Mouse (Mus musculus) layer of hippocampus, postnatal 10 days (tissue): ENCODE data around the gene Ppm1h. TPM values are rescaled to one million over a fixed set of nuclear protein-coding genes. Genes with fewer than 3 reads are reported as not detected.
"Not testable (repeated sequence)": the region's sequence is repeated elsewhere in the genome, so short reads cannot be mapped to it uniquely, and the experiment has no call there.

Source experiments
- DNase-seq, 2 experiments: peaks; one replicate each; pipeline ENCODE4 v3.0.0; 2021; ENCODE audit warnings: low spot score in 2 of 2
- total RNA-seq, 2 experiments: library from RNA; stranded (reverse); gene quantifications; 2 replicates each; pipeline ENCODE4 v1.2.3; 2021

The Ppm1h gene
- total RNA-seq, 2 experiments from 2014 or later = 74.1 to 75.4 TPM

GRCm38 (mm10) chr10:122964241-122964636 lies 285.7 kb downstream of the Ppm1h start:
- DNase-seq = no peak

- not testable (repeated sequence) for DNase-seq
Observed at GRCm38 (mm10) chr10:122965650-122966049, 287.1 kb downstream of the Ppm1h start.

DNA sequence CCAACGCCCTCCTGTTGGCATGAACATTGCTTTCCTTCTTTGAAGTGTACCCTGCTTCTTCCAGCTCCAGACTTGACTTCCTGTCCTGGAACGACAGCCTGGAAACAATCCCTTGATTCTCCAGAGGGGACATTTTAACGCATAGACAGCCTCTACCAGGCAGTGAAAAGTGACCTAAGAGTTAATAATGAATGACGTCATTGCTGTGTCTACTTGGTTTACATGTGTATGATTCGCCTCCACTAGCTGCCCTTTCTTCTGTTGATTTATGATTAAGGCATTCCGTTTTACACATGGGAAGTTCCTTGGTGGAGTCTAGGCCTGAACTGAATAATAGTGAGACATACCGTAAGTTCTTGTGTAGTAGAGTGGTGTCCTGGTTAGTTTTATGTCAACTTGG lies 287.9 kb downstream of the Ppm1h start:
- no peak for DNase-seq

DNA sequence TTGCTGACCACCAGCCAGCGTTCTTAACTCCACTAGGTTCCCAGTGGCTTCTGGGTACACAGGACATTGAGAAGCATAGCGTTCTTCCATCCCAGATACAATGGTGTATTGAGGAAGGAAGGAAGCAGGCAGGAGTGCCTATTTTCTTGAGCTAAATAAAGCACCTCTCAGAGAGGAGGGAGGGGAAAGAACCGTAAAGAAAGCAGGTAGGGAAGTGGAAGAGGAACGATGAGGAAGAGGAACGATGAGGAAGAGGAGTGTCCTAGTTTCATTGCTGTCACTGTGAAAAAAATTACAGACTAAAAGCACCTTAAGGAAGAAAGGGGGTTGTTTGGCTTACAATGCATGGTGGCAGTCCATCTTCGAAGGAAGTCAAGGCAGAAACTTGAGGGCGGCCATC lies 291.6 kb downstream of the Ppm1h start:
- DNase-seq = no peak

DNA sequence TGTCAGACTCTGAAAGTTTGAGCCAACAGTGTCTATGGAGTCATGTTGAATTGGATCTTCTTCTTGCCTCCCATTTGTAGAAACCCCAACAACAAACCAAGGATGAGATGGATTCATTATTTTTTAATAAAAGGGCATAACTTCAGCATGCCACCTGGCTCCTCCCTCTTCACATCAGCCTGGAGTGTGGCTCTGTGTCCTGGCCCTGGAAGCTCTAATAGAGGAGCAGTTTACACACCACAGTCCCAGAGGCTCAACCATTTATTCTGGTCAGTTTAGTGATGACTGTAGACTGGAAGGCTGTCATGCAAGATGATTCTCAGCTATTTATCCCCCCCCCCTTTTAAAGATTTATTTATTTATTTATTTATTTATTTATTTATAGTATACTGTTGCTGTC lies 294.7 kb downstream of the Ppm1h start:
- DNase-seq = no peak

DNA sequence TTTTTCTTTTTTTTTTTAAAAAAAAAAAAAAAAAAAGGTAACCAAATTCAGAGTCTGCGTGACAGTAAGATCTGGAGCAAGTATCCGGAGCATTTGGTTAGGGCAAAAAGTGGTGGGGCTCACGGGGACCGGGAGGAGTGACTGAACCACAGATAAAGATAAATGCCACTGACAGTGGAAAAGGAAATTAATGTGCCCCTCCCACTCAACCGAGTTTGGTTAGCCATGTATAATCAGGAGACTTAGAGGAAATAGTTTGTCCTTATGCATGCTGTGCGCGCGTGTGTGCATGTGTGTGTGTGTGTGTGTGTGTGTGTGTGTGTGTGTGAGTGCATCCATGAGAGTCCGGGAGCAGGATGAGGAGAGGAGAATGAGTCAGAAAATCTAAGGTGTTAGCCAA lies 297.5 kb downstream of the Ppm1h start:
- no peak for DNase-seq

DNA sequence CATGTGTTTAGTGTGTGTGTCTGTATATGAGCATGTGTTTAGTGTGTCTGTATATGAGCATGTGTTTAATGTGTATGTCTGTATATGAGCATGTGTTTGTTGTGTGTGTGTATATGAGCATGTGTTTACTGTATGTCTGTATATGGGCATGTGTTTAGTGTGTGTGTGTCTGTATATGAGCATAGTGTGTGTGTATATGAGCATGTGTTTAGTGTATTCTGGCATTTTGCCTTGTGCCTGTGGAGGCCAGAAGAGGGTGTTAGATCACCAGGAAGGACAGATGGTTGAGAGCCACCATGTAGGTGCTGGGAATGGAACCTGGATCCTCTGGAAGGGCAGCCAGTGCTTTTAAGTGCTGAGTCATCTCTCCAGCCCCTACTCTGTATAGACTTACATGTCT lies 300.8 kb downstream of the Ppm1h start:
- no peak for DNase-seq

DNA sequence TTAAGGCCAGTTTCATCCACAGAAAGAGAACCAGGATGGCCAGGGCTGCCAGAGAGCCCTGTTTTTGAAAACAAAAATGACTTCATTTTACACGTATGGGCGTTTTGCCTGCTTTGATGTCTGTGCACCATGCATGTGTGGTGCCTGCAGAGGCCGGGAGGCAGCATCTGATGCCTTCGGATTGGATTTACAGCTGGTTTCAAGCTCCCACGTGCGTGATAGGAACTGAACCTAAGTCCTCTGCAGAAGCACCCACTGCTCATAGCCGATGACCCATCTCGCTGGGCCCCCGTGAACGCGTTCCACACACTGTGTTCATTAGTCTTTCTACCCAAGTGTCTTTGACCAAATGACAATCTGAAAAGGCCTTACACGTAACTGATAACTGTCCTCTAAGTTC lies 301.6 kb downstream of the Ppm1h start:
- no peak for DNase-seq

DNA sequence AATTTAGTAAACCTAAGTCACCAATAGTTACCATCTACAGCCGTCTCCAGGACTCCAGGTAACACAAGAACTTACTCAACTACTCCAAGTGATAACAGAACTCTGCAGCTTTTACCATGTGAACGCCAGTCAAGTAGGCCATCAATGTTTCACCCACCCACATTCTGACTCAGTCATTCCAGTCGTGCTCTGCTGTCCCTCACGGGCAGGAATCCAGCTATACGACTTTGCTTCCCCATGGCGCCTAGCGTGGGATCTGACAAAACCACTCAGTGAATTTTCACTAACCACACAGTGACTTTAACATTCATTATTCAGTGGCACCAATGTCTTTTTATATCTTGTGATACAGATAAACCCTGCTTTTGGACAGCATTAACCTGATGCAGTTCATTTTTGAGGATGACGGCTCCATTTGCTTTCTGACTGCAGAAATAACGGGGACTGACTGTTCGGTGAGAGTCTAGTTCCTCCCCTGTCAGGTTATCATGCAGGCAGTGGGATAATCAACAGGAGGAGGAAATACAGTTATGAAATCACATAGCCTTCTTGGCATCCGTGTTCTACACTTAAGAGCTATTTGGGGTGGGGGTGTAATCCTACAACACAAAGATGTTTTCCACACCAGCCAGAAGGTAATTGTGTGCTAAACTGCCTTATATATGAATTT lies 304.5 kb downstream of the Ppm1h start:
- no peak for DNase-seq

DNA sequence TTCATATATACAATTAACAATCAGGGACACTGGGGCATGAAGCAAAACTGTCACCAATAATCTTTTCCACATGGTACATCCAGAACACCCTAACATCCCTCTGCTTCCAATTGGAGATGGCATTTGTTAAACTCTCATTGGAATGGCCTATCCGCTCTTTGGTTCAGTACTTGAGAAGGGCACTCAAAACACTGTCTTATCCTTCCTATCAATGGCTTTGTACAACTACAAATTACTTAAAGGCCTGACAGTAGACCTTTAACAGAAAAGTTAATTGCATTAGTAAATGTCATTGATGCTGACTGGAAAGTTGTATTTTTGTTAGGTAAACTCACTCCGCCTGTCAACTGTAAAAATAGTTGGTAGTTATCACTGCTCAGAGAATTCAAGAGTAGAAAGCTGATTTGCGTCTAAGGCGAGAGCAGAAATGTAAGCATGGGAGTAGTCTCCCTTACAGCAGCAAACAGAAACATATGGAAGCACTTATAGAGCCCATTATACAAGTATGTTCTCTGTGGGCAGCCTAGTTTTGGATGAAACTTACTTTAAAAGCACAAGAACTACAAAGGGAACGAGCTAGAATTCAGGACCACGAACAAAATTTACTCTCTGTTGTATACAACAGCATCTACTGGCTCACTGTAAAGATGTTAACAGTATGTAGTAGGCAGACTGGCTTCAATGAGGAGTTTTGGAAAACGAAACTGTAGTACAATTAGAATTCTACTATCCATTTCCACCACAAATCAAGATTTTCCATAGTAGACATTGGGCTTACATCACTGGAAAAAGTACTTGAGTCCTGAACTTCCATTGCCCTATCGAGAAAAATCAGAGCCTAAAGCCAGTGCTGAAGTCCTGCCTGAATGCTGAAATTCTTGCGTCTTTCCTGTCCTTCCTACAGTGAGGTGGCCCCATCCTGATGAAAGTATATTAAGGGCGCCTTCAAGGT lies 305.3 kb downstream of the Ppm1h start:
- DNase-seq = no peak

- DNase-seq = no peak
Observed at GRCm38 (mm10) chr10:122984531-122985251, 306.1 kb downstream of the Ppm1h start.

DNA sequence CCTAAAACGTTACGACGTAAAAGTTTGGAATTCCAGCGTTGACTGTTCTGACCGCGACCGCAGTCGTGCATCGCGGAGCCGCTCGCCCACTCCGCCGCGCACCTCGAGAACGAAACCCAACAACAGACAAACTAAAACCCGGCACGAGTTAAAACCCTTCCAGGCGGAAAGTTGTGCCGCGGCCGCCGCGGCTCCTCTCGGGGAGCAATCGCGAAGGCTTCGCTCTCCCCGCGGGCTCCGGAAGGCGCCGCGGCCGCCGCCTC lies 306.6 kb downstream of the Ppm1h start:
- DNase-seq = no peak

- peak; percentile 80 to 87 for DNase-seq
Observed at GRCm38 (mm10) chr10:122985515-122986319, 307.2 kb downstream of the Ppm1h start.

DNA sequence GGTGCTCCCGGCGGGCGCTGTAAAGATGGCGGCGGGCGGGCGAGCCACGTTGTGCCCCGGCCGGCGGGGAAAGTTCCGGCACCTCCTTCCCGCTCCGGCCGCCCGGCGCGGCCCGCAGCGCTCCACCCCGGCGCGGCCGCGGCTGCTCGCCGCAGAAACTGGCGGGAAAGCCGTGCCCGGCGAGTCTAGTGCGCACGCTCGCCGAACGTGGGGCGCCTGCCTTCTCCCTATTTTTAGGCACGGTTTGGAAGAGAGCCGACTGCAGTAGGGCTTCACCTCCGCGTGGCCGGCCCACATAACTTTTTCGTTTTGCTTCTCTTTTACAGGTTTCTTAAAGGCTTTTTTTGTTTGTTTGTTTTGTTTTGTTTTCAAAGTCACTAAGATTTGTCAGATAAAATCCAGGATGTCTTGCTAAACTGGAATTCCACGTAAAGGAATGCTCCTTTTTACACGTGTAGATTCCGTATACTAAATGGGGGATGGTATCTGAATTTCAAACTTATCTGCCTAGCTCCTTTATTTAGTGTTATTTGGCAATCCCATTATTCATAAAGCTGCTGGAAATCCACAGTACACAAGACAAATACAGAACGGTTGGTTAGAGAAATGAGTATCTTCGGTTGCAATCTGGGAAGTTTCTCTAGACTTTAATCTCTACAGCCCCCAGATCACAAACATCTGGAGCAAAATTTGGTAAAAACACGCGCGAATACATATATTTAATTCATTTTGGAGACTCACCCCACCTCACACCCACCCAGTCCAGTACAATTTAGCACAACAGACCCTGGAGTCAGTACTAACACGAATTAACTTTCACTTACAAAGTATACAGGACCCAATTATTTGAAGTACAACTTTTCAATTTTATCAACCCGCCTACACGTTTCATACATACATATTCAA lies 308.0 kb downstream of the Ppm1h start:
- peak; percentile 67 to 80 for DNase-seq

GRCm38 (mm10) chr10:122987671-122988128 lies 309.1 kb downstream of the Ppm1h start:
- peak; percentile 37 to 49 for DNase-seq

DNA sequence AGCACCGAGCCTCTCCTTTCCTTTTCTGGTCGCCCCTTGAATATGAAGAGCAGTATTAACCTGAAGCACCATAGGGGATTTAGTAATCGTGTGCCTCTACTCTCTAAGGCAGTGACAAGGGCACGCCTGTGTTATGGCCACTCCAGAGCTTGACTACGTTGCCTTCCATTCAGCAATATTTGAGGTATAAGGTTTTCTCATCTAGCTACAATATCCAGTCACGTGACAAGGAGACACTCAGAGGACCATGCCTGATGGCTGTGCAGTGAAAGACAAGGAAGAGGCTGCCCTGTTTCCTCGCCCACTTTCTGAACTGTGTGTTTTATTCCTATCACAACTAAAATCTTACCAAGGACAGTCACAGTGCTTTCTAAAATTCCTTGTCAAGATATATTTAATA lies 309.8 kb downstream of the Ppm1h start:
- no peak for DNase-seq

DNA sequence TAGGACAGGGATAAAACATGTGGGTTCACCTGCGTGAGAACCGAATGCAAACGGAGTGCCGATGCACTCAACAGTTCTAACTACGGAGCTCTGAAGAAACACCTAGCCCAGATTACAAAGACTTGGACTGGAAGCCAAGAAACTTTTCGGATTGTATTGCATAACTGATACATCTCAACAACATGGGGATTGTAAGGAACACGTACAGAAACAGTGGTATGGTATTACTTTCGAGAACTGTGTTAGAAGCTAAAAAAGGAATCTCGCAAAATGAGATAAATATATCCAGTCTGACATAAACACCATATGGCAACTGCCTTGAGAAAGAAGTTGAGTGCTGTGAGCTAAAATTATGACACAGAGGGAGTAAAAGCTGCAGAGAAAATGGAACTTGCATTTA lies 311.4 kb downstream of the Ppm1h start:
- DNase-seq = no peak

- no peak for DNase-seq
Observed at GRCm38 (mm10) chr10:122990606-122991005, 312.0 kb downstream of the Ppm1h start.

DNA sequence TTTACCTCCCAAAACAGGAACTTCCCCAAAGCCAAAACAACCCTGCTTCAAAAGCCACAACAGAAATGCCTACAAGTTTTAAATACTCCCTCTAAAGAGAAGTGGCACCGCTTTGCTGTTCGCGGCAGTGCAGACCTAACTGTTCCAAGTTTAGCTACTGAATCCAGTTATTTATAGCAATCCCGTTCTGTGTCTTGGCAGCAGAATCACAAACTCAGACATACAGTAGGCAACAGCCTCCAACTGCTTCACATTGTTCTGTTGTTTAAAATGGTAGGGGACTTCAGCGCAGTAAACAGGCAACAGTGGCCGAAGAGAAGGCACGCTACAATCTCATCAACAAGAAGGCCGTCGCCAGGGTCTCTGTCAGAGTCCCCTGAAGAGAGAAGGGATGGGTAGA lies 312.5 kb downstream of the Ppm1h start:
- DNase-seq = peak in 1 of 2 experiments; percentile 29

GRCm38 (mm10) chr10:122991648-122992047 lies 313.1 kb downstream of the Ppm1h start:
- DNase-seq = peak in 1 of 2 experiments; percentile 21
